Mouse (Mus musculus): ENCODE measurements at regions not wholly inside any gene's neighbourhood (a gene's known extent, or its start where the extent isn't known, plus 50 kb on each side); places are given as distances from the start of the nearest gene placed in this dataset.
"Not testable (repeated sequence)": the region's sequence is repeated elsewhere in the genome, so short reads cannot be mapped to it uniquely, and the experiment has no call there.

DNA sequence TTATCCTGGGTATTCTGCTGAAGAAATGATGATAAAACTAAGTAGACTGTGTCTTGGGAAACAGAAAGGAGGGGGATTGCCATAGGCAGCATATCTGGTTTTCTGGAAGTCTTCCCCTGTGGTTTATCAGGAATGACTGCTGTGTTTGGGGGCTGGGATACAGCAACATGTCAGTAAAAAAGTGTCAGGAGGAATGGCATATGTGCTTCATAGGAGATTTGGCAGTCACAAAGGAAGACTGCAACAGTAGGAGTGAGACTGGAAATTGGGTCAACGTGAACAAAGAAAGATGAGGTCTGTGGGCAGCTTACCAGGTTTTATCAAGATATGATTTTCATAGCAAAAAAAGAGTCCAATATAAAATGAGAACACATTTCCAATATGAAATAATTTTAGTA is 641.1 kb upstream of the Nrxn1 start:
- DNase-seq (ENCODE audit: low spot score in 2 of 2) = peak in 1 of 2 experiments; percentile 9

DNA sequence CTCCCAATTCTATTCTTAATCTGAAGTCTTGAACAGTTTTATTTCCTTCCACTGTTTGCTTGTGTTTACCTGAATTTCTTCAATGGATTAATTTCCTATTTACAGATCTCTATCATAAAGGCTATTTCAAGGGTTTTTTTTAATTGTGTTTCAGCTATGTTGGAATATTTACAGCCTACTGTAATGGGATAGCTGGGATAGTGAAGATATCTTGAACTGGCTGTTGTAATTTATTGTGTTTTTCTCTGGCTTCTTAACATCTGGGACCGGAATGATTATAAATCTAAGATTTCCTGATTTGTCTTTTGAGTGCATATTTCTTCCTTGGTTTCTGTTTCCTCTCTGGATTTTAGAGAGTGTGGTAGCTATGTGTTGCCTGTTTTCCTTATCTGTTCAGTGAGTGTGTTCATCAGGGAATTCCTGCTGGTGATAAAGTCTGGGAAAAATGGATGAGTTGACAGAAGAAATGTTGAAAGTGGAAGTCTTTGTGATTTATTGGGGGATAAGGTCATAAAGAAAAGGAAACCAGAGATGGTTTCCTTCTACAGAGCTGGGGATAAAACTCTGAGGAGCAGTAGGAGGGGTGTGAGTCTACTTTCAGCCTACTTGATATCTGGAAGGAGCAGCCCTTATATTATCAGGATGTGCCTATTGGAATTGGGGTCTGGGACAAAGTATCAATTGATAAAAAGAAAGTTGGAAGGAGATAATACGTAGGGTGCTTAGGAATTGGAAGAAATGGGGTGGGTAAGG is 640.5 kb upstream of the Nrxn1 start:
- DNase-seq (ENCODE audit: low spot score in 2 of 2) = no peak

DNA sequence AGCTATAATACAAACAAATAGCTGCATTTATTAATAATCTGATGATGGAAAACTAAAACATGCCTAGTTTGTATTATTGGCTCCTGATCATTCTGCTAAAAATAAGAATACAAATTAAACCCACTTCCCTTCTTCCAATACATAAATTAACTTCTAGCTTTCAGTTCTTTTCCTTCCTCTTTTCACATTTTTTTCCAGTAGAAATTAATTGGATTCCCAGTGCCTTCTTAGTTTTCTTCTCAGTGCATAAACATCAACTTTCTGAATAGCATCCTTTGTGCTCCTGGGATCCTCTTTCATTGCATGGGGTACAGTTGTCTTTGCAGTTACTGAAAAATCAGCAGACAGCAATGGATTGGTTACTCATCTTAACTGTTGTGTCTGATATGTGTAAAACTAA is 617.5 kb upstream of the Nrxn1 start:
- no peak for DNase-seq (ENCODE audit: low spot score in 2 of 2)

DNA sequence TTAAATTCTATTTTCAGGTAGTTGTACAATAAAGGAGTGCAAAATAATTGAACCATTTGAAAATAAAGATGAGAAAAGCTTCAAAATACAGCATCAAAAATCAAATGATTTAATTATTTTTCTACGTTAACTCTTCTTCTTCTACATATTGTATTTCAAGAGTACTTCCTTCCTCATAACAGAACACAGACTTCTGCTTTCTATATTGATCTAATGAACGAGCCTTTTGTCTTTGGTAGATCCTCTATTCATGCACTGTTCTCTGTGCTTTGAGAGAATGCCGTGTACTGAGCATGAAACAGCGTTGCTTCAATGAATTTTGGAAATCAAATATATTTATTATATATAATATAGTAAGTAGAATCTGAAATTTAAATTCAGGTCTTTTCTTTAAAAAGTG is 598.2 kb upstream of the Nrxn1 start:
- DNase-seq (ENCODE audit: low spot score in 2 of 2) = no peak

DNA sequence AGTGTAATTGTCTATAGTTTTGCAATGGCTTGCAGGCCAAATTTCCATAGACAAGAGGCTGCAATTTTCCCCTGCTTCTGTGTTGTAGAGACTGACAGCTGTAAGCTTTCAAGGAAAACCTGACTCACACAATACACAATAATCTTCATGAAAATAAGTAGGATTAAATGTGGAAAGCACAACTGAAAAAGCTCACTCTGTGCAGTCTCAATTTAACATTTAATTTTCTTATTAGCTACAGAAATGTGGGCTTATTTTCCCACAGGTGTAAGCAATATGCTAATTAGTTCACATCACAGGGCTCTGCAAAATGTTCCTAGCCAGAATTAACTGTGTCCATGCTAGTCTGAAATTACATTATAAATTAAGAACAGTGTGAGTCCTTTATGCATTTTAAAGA is 564.6 kb upstream of the Nrxn1 start:
- DNase-seq (ENCODE audit: low spot score in 2 of 2) = no peak

DNA sequence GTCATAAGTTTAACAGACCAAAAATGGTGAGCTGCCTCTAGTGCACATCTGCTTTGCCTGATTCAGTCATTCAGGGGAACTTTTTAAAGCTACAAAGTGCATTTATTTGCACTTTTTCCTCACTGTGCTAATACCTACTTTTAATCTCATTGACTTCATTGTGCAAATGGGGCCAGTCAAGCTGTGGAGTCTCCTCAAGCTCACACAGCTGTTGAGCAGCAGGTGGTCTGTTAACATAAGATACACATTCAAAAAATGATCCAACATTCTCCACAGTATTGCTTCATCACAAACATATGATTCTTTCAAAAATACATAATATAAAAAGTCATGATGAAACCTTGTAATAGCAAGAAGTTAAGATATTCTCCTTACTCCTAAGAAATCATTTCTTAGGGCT is 564.2 kb upstream of the Nrxn1 start:
- no peak for DNase-seq (ENCODE audit: low spot score in 2 of 2)

DNA sequence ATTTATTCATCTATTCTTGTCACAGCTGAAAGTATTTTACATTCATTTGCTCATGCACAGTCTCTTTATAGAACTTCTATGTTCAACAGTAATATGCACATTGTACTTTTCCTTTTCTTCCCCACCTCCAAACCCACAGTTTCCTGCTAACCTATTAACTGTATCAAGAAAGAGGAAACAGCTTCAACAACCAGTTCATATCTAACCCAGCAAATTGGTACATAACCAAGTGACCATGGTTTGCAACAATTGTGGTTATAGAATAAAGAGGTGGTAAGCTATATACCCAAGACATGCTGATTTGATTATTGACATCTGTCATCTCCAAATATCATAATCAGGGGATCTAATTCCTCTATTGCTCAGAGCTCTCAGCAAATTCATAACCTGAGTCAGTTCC is 539.0 kb upstream of the Nrxn1 start:
- DNase-seq (ENCODE audit: low spot score in 2 of 2) = no peak

DNA sequence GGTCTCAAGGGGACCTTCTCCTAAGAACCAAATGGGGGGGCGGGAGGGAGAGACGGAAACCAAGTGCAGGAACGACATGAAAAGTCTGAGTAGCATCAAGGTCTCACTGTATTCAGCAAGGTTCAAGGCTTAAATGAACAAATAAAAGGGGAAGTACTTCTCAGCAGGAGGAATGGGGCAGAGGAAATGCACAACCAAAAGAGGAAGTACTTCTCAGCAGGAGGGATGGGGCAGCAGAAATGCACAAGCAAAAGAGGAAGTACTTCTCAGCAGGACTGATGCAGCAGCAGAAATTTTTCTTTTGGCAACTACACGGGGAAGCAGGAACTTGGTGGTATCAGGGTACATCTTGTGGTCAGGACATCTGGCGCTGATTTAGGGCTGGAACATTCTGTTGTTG is 521.3 kb upstream of the Nrxn1 start:
- not testable (repeated sequence) for DNase-seq (ENCODE audit: low spot score in 2 of 2)

DNA sequence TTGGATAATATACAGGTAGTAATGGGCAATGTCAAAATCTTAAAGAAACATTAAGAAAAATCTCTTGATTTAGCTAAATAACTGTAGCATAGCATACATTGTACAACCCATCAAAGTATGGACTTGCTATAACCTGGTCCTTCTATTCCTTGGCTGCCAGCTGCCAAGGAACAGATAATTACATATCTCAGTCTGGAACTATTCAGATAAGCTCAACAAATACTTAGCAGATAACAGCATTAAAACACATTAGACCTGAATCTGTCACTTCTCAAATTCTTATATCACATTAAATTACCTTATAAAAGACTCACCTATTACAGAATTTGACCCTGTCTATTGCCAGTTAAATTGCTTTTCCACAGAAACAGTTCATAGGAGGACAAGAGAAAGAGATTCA is 496.2 kb upstream of the Nrxn1 start:
- no peak for DNase-seq (ENCODE audit: low spot score in 2 of 2)

DNA sequence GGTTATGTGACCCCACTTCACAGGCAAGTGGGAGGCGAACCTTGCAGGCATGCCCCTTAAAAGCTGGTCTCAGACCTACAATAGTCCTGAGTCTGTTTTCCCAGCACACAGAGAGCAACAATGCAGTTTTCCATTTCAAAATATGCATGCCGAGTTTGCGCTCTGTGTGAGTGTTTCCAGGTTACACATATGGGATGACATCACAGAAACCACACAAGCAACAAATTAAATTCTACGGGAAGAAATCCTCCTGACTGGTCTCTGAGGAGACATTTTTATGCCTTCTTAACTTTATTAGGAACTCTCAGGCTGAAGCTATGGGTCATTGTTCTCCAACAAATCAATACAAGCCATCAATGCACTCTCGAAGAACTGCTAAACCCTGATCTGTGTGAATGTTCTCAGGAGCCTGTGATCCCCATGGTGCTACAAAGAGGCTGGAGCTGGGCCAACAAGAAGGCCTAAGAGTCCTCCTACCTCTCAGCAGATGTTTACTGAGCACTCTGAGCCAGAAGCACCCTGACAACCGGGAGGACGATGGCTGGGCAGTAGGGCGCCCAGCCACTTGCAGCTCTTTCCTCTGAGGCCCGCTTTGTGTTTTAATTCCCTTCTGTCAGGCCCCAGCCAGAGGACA is 458.3 kb upstream of the Nrxn1 start:
- not testable (repeated sequence) for DNase-seq (ENCODE audit: low spot score in 2 of 2)

DNA sequence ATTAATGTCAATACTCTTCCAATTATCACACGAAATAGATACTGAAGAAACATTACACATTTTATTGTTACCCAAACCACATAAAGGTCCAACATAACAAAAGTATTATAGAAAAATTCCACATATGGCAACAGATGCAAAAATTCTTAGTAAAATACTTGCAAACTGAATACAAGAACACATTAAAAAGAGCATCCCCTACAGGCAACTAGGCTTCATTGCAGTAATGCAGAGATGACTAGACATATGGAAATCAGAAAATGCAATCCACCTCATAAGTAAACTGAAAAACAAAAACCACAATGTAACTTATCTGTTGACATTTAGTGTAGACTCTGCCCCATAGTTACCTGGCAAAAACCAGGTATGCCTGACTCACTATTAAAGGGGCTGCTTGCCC is 438.6 kb upstream of the Nrxn1 start:
- no peak for DNase-seq (ENCODE audit: low spot score in 2 of 2)

DNA sequence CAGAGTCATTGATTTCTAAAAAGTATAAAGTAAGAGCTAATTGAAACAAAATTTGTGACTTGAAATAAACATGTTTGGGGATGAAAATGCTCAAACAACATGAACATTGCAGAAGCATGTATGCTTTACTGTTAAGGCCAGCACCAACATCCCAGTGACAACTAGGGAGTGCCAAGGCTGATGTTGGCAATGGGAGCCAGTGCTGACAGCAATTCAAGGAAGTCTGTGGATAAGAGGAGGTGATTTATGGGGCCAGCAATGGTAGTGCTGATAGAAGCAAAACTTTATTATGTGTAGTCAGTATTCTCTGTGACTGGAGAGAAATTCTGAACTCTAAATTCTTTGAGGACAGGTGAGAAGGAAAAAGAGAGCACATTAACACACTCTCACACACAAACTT is 424.4 kb upstream of the Nrxn1 start:
- DNase-seq (ENCODE audit: low spot score in 2 of 2) = no peak
